Mouse (Mus musculus) thymus, postnatal 10 days (tissue): Measurements from ENCODE around the gene Enkur.

ENCODE experiments used
- DNase-seq, 2 experiments: peaks; one replicate each; pipeline ENCODE4 v3.0.0; 2021; ENCODE audit warnings: low spot score in 2 of 2

Gene Enkur

DNA sequence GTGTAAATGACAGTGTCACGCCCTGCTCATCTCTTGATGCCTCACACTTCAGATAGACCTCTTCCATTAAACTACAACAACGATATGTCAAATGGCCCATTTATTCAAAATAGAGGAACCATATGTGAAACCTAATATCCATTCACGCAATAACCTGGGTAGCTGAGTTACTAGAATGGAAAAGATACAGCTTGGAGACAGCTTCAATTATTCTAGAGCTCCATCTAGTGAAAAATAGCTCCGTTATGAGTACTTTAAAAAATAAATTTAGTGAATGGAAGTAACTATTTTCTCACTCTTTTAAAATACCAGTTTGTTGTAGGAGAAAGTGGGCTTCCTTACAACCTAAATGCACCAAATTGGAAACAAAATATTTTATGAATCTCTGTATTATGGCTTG is 16.6 kb downstream of the Enkur start:
- no peak for DNase-seq

- peak; percentile 16 to 77 for DNase-seq
These were observed 17.6 kb downstream of the Enkur start for GRCm38 (mm10) chr2:21187576-21187975.

DNA sequence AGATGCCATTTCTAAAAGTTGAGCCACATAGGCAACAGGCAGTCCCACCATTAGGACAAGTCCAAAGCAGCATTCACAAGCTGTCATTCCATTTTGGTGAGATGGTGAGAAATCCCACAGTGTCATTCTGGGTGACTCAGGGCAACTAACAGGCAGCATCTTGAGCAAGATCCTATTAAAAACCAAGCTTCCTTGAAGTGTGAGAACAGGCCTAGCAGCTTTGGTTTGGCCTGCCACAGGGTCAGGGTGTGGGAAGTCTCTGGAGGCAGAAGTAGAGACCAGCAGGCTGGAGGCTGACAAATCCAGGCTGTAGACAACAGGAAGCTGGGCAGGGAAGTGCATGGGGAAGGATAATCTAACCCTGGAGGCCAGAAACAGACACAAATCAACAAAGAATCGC is 22.4 kb downstream of the Enkur start:
- DNase-seq = no peak

- DNase-seq = no peak
These were observed 26.0 kb downstream of the Enkur start for GRCm38 (mm10) chr2:21179136-21179535.

DNA sequence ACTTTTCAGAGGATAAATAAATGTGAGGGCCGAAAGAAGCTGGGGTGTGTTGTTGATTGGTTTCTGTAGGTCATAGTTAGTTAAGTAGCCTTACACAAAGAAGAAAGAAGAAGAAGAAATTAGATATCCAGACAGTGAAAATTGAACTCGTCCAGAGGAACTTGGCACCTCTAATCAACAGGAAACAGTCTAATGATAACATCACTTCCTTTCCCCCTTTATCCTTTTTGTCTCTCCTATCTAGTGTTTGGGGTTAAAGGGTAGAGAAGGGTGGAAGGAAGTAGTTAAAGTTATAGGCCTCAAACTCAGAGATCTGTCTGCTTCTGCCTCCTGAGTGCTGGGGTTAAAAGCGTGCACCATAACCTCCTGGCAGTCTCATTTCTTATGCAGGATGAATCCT is 32.4 kb downstream of the Enkur start:
- no peak for DNase-seq

GRCm38 (mm10) chr2:21167916-21168315 is 37.2 kb downstream of the Enkur start:
- no peak for DNase-seq

DNA sequence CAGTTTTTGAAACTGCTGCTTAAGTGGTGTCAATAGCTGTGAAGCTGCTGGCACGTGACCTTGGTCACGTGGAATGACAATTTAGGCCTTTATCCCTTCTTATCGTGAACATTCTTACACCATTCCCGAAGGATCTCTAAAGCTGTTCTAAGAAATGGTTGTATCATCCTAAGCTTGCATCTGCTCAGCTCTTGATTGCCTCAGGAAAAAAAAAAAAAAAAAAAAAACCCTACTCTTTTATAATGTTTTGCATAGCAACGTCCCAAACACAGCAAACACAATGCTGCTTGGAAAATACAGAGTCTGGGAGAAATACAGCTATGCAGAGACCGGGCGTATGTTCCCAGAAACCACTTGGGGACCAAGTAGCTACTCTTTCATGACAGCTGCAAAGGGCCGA is 40.9 kb downstream of the Enkur start:
- no peak for DNase-seq

- DNase-seq = no peak
These were observed 51.7 kb downstream of the Enkur start for GRCm38 (mm10) chr2:21153469-21153868.

DNA sequence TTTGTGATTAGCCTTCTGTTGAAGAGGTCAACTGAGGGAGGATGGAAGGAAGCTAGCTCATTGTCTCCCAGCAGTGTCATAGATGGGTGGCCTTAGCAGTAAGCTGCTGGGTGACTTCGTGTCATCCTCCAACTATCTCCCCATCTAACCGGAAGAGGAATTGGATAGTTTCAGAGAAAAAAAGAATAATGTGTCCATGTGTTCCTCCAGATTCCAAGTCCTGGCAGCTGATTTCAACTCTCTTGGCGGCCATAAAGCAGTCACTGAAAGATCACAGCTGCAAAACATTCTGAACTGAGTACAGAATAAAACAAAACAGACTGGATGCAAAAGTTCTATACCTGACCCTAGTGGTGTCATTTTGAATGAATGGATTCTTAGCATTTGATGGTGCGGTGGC is 58.0 kb downstream of the Enkur start:
- DNase-seq = no peak

DNA sequence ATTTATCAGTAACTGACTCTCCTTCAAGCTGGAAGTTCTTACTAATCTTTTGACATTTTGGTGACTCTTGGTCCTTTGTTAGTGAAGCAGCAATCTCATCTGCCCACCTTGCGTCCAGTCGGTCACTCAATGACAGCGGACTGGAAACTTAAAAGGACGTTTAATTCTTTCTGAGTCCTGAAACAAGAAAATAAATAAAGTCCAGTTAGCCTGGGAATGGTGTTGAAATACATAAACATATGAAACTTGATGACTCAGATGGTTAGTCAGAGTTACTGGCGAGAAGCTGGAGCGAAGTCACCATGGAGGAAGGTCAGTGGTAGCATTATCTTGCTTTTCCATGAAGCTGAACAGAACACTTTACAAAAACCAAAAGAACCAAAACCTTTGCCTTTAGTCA is 58.7 kb downstream of the Enkur start:
- no peak for DNase-seq

GRCm38 (mm10) chr2:21142616-21143015 is 62.5 kb downstream of the Enkur start:
- DNase-seq = no peak

DNA sequence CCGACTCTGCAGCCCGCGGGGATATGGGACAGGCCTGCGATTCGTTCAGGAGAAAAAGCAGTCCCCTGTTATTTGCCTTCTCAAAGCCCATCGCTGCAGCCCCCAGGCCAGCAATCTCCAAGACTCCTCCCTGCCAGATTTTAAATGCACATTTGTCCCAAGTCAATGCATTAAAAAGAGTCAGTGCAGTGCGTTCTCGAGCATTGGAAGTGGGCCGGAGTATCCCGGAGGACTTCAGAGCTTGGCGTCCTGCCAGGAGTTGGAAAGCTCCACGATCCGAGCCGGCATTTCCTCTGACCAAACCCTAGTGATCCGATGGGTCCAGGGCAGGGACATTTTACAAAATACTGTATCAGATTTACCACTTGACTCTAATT is 63.0 kb downstream of the Enkur start:
- no peak for DNase-seq

DNA sequence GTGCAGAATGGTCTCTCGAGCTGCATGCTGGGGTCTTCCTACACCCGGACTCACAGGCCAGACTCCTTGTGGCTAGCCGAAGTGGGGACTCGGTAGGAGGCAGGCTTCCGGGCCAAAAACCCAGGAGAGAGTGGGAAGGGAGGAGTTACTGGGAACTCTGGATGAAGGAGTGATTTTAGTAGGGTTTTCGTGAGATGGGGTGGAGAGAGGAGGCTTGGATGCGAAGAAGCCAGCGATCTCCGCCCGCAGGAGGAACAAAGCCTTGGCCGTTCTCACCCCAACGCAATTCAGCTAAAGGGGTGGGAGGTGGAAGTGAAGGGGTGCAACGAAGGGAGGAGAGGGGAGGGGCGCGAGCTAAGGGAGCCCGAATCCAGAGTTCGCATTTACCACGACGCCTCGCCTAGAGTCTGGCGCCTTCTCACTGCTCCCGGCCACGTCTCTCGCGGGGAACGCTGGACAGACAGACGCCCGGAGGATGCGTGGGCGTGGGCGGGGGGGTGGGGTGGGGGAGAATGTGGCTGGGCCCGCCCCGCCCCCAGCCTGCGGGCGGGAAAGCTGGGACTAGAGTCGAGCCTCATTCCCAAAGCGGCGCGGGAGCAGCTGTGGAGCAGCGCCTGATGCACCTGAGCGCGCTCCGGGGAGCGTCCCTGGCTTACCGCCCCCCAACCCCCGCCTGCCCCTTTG is 63.5 kb downstream of the Enkur start:
- peak in 1 of 2 experiments; percentile 5 for DNase-seq

DNA sequence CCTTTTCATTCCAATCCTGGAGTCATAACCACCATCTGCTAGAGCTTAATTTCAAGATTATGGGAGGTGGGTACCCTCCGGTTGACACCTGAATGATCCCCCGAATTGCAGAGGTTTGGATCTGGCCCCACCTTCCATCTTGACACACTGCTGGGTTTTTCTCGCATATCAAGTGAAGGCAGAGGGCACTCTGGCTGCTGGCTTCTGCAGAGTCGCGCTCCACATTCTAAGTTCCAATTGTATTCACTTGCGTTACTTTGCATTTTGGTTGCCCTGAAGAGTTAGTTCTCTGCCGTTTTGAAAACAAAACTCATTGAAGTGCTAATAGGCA is 64.0 kb downstream of the Enkur start:
- DNase-seq = no peak
